8 mouse cellular contexts compared by ENCODE assay signal in genomic region chr10:80940320-80940987, GRCm38 (mm10). TPM values are rescaled to one million over a fixed set of nuclear protein-coding genes. Genes with fewer than 3 reads are reported as not detected.
DNase-seq lines count a peak whose midpoint lies in the region; ATAC-seq and TF ChIP-seq lines count a peak whose summit lies in the region.

No protein-coding gene starts in this region.

- no peaks in the 10 kb centered on the region for H3K9me3 ChIP-seq in hindbrain, embryonic 15.5 days
- H3K9me3 ChIP-seq in liver, embryonic 13.5 days (replicated peaks), result no peaks in the 10 kb centered on the region
- no peaks in the 10 kb centered on the region for H3K9me3 ChIP-seq in neural tube, embryonic 14.5 days (ENCODE audit: control insufficient read depth, low read length)

- peak overlapping the region; percentile 93 for H3K27ac ChIP-seq in gastrocnemius, adult 2 months
- peak overlapping the region; percentile 76 for H3K27ac ChIP-seq in hindbrain, embryonic 15.5 days (replicated peaks)
- 0 out of 2 replicates have a peak overlapping the region, but pooled peaks have one; percentile 12 for H3K27ac ChIP-seq in liver, embryonic 13.5 days
- H3K27ac ChIP-seq in neural tube, embryonic 14.5 days (ENCODE audit: low read depth, low read length), result peak overlapping the region; percentile 68

- TF ChIP-seq CTCF in gastrocnemius, adult 2 months (IDR thresholded peaks at IDR 0.05), result no peak

- no peaks in the 10 kb centered on the region for H3K36me3 ChIP-seq in hindbrain, embryonic 15.5 days
- no peaks in the 10 kb centered on the region for H3K36me3 ChIP-seq in liver, embryonic 13.5 days
- no peaks in the 10 kb centered on the region for H3K36me3 ChIP-seq in neural tube, embryonic 14.5 days (ENCODE audit: control insufficient read depth, insufficient read depth, low read length)

- WGBS in hindbrain, embryonic 15.5 days, result 39% methylated on average over 8 of the region's 8 CpGs
- WGBS in liver, embryonic 13.5 days (ENCODE audit: insufficient replicate concordance), result 20% methylated on average over 8 of the region's 8 CpGs
- WGBS in neural tube, embryonic 14.5 days, result 46% methylated on average over 8 of the region's 8 CpGs

- peak; percentile 88 for DNase-seq in 3T3-L1 (ENCODE audit: low read depth, low spot score)
- DNase-seq in ZHBTc4 (ENCODE audit: low read depth, low spot score), result peak; percentile 85
- DNase-seq in gastrocnemius, adult 2 months, result peak; percentile 95
- no peak for DNase-seq in liver, embryonic 13.5 days
- DNase-seq in natural killer cell, adult 2 months (ENCODE audit: low spot score in 2 of 2), result no peak
- DNase-seq in thymus, postnatal 0 days (ENCODE audit: low spot score), result no peak

- H3K4me1 ChIP-seq in hindbrain, embryonic 15.5 days (replicated peaks), result peaks cover 52% of the 10 kb centered on the region
- H3K4me1 ChIP-seq in liver, embryonic 13.5 days (replicated peaks), result peaks cover 53% of the 10 kb centered on the region
- peaks cover 38% of the 10 kb centered on the region; the same call in 1 of the 2 replicates for H3K4me1 ChIP-seq in neural tube, embryonic 14.5 days (ENCODE audit: control insufficient read depth, insufficient read depth, low read length)

- no peaks in the 10 kb centered on the region; the same call in 1 of the 2 replicates for H3K27me3 ChIP-seq in hindbrain, embryonic 15.5 days
- peaks cover 52% of the 10 kb centered on the region for H3K27me3 ChIP-seq in liver, embryonic 13.5 days
- H3K27me3 ChIP-seq in neural tube, embryonic 14.5 days (ENCODE audit: control insufficient read depth, insufficient read depth, low read length), result peaks cover 9% of the 10 kb centered on the region; the same call in 1 of the 2 replicates

- peak overlapping the region; percentile 59 for H3K4me2 ChIP-seq in hindbrain, embryonic 15.5 days
- H3K4me2 ChIP-seq in liver, embryonic 13.5 days, result peak overlapping the region; percentile 67
- peak overlapping the region; percentile 59 for H3K4me2 ChIP-seq in neural tube, embryonic 14.5 days (ENCODE audit: low read depth, low read length)

- H3K4me3 ChIP-seq in gastrocnemius, adult 2 months, result peak overlapping the region; percentile 66
- H3K4me3 ChIP-seq in hindbrain, embryonic 15.5 days, result peak overlapping the region; percentile 32
- no peak overlapping the region for H3K4me3 ChIP-seq in liver, embryonic 13.5 days (replicated peaks)
- H3K4me3 ChIP-seq in neural tube, embryonic 14.5 days (ENCODE audit: low read depth, low read length), result no peak overlapping the region

- ATAC-seq in hindbrain, embryonic 15.5 days (ENCODE audit: low FRiP score, low read depth), result no peak
- no peak for ATAC-seq in liver, embryonic 13.5 days (ENCODE audit: low read depth)
- ATAC-seq in neural tube, embryonic 14.5 days (ENCODE audit: low read depth), result no peak

- peak overlapping the region; percentile 38; the same call in 1 of the 2 replicates for H3K9ac ChIP-seq in hindbrain, embryonic 15.5 days
- H3K9ac ChIP-seq in liver, embryonic 13.5 days, result peak overlapping the region; percentile 33; the same call in 1 of the 2 replicates
- no peak overlapping the region; the same call in 1 of the 2 replicates for H3K9ac ChIP-seq in neural tube, embryonic 14.5 days (replicated peaks; ENCODE audit: low read depth, low read length)

- intact Hi-C loops in gastrocnemius, adult 2 months (cut with DNase I), result no loop called here

RNA-seq across cellular contexts. Expression of gene Gadd45b, which starts 10.6 kb away (rescaled TPM):
- 10 to 100 TPM; 23.6 to 28.4 TPM for total RNA-seq in gastrocnemius, adult 2 months (2021)
- polyA plus RNA-seq in hindbrain, embryonic 15.5 days (2015; fragmentation: Nextera tagmentation; extraction: Ambion mirVana), result 6.9 and 8.5 TPM in 2 replicates
- polyA plus RNA-seq in liver, embryonic 13.5 days (2015; fragmentation: Nextera tagmentation; extraction: Ambion mirVana), result 1.6 and 1.8 TPM in 2 replicates
- 7.4 and 7.6 TPM in 2 replicates for polyA plus RNA-seq in neural tube, embryonic 14.5 days (2014; fragmentation: Nextera tagmentation; extraction: Ambion mirVana)
- polyA plus RNA-seq in thymus, postnatal 0 days (2015; fragmentation: Nextera tagmentation; extraction: Ambion mirVana), result 19.0 and 21.7 TPM in 2 replicates

RNA-seq across cellular contexts. Expression of gene Lmnb2, which starts 22.4 kb away (rescaled TPM):
- 1 to 10 TPM; 1.9 to 3.0 TPM for total RNA-seq in gastrocnemius, adult 2 months (2021)
- polyA plus RNA-seq in hindbrain, embryonic 15.5 days (2015; fragmentation: Nextera tagmentation; extraction: Ambion mirVana), result 38.4 and 40.9 TPM in 2 replicates
- 14.0 and 15.4 TPM in 2 replicates for polyA plus RNA-seq in liver, embryonic 13.5 days (2015; fragmentation: Nextera tagmentation; extraction: Ambion mirVana)
- 10.8 and 16.1 TPM in 2 replicates for polyA plus RNA-seq in neural tube, embryonic 14.5 days (2014; fragmentation: Nextera tagmentation; extraction: Ambion mirVana)
- 28.0 and 28.5 TPM in 2 replicates for polyA plus RNA-seq in thymus, postnatal 0 days (2015; fragmentation: Nextera tagmentation; extraction: Ambion mirVana)

RNA-seq across cellular contexts. Expression of gene Timm13, which starts 39.7 kb away (rescaled TPM):
- total RNA-seq in gastrocnemius, adult 2 months (2021), result 100 to 1,000 TPM; 110 to 139 TPM
- polyA plus RNA-seq in hindbrain, embryonic 15.5 days (2015; fragmentation: Nextera tagmentation; extraction: Ambion mirVana), result 329 and 342 TPM in 2 replicates
- 249 and 266 TPM in 2 replicates for polyA plus RNA-seq in liver, embryonic 13.5 days (2015; fragmentation: Nextera tagmentation; extraction: Ambion mirVana)
- 337 and 352 TPM in 2 replicates for polyA plus RNA-seq in neural tube, embryonic 14.5 days (2014; fragmentation: Nextera tagmentation; extraction: Ambion mirVana)
- polyA plus RNA-seq in thymus, postnatal 0 days (2015; fragmentation: Nextera tagmentation; extraction: Ambion mirVana), result 337 and 351 TPM in 2 replicates

Comparison
In these comparisons a context has a peak if more than half of its experiments do, and no peak if none do; other contexts are left out.
1. DNase-seq: peak in 3T3-L1 (single experiment), ZHBTc4 (single experiment) and gastrocnemius, adult 2 months (single experiment); none in liver, embryonic 13.5 days (single experiment), natural killer cell, adult 2 months (0 of 2) and thymus, postnatal 0 days (single experiment).
2. H3K27ac ChIP-seq: peak in every context shown above with its lines; median percentile 93 in gastrocnemius, adult 2 months; 76 in hindbrain, embryonic 15.5 days; 68 in neural tube, embryonic 14.5 days; 12 in liver, embryonic 13.5 days.
3. H3K4me3 ChIP-seq: peak in gastrocnemius, adult 2 months (single experiment) and hindbrain, embryonic 15.5 days (single experiment); none in liver, embryonic 13.5 days (single experiment) and neural tube, embryonic 14.5 days (single experiment).
4. Peak in every context shown above with its lines, with median percentiles within 50 percentile points of each other: H3K4me2 ChIP-seq.